Mouse (Mus musculus): ENCODE data around the gene Usp29.

DNA sequence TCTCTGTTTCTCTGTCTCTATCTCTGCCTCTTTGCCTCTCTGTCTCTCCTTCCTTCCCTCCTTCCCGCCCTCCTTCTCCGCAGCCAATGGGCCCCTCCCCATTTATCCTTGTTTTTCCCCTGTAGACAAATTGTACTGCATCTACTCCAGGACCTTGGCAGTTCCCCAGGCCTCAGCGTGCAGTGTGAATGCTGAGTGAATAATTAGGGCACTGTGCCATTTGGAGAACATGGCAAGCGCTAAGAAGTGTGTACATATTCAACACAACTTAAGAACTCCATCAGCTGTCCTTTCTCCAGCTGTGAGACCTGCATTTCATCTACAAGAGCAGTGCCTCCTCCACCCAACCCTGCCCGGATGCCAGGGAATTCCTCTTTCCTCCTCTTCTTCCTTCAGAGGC is 110.5 kb downstream of the Usp29 start:
- TF ChIP-seq CTCF (conservative IDR thresholded peaks at IDR 0.05 in 1 of 2, IDR thresholded peaks at IDR 0.05 in 1 of 2; ENCODE audit: low read depth in 2 of 2, low read length in 2 of 2) (no peak), SMC3 (IDR thresholded peaks at IDR 0.05; ENCODE audit: low read depth, low read length) (no peak), JUND (conservative IDR thresholded peaks at IDR 0.05; ENCODE audit: low read depth, low read length) (no peak), ZC3H11A (IDR thresholded peaks at IDR 0.05; ENCODE audit: low read depth, low read length) (no peak), E2F4 (IDR thresholded peaks at IDR 0.05; ENCODE audit: insufficient replicate concordance, low read depth, low read length) (no peak), RCOR1 (conservative IDR thresholded peaks at IDR 0.05; ENCODE audit: low read depth, low read length) (no peak), RAD21 (IDR thresholded peaks at IDR 0.05; ENCODE audit: low read depth, low read length) (no peak), KAT2A (IDR thresholded peaks at IDR 0.05; ENCODE audit: insufficient replicate concordance, low read length) (no peak)

Measured in CH12.LX (cell line).